Mouse (Mus musculus) intestine, postnatal 0 days (tissue): ENCODE data around the gene Majin. TPM values are rescaled to one million over a fixed set of nuclear protein-coding genes. Genes with fewer than 3 reads are reported as not detected.
A peak's percentile ranks its signal among the peaks of the same experiment; 100 is the strongest.

Experiments used
- ATAC-seq: fragments of 200-750 bp; cut with Nextera tagmentation; 2 replicates; pipeline ENCODE4 v1.8.0; 2017; ENCODE audit warnings: mild to moderate bottlenecking, moderate TSS enrichment, moderate library complexity
- H3K27ac ChIP-seq: fragments of 300-500 bp; sonication (generic); 2 replicates; pipeline ENCODE4 v1.5.1; 2014; ENCODE audit warnings: mild to moderate bottlenecking, low read depth, low read length, moderate library complexity
- H3K27me3 ChIP-seq: fragments of 300-500 bp; sonication (generic); replicated peaks from 2 replicates; pipeline ENCODE4 v1.6.1; 2014; ENCODE audit warnings: low read length, mixed read lengths; ENCODE audit not compliant: control insufficient read depth, insufficient read depth
- H3K36me3 ChIP-seq: fragments of 300-500 bp; sonication (generic); 2 replicates; pipeline ENCODE4 v1.6.1; 2014; ENCODE audit warnings: mild to moderate bottlenecking, moderate library complexity; ENCODE audit not compliant: control insufficient read depth, insufficient read depth
- H3K4me1 ChIP-seq: fragments of 300-500 bp; sonication (generic); replicated peaks from 2 replicates; pipeline ENCODE4 v1.6.1; 2014; ENCODE audit warnings: antibody characterized with exemption, low read length, mixed read lengths; ENCODE audit not compliant: control insufficient read depth, insufficient read depth
- H3K4me2 ChIP-seq: fragments of 300-500 bp; sonication (generic); replicated peaks from 2 replicates; pipeline ENCODE4 v1.6.1; 2014; ENCODE audit warnings: low read depth, mild to moderate bottlenecking, moderate library complexity
- H3K4me3 ChIP-seq: fragments of 300-500 bp; sonication (generic); 2 replicates; pipeline ENCODE4 v1.5.1; 2014; ENCODE audit warnings: low read depth, low read length
- H3K9ac ChIP-seq: fragments of 300-500 bp; sonication (generic); 2 replicates; pipeline ENCODE4 v1.6.1; 2014; ENCODE audit warnings: mild to moderate bottlenecking, low read depth, low read length
- H3K9me3 ChIP-seq: fragments of 300-500 bp; sonication (generic); 2 replicates; pipeline ENCODE4 v1.6.1; 2016; ENCODE audit warnings: mixed run types; ENCODE audit not compliant: control insufficient read depth
- CTCF ChIP-seq: sonication (generic); IDR thresholded peaks from 2 replicates; pipeline ENCODE4 v1.5.1; 2016; ENCODE audit warnings: low read depth, mild to moderate bottlenecking, control low read depth, antibody characterized with exemption, moderate library complexity
- WGBS: fragments of 180-500 bp; shearing (Covaris S2); extraction: QIAGEN DNeasy Blood & Tissue Kit; methylation state at CpG from one replicate; pipeline ENCODE4 v1.1.7; 2014; 5-methylcytosine and 5-hydroxymethylcytosine counted together
- polyA plus RNA-seq: library from polyadenylated mRNA; unstranded; fragments of >200 nt; fragmentation: Nextera tagmentation; extraction: Ambion mirVana; gene quantifications from 2 replicates; pipeline ENCODE4 v1.2.1, GENCODE M21; 2015

Majin gene
- polyA plus RNA-seq, 1 experiment from 2014 or later: not detected

DNA sequence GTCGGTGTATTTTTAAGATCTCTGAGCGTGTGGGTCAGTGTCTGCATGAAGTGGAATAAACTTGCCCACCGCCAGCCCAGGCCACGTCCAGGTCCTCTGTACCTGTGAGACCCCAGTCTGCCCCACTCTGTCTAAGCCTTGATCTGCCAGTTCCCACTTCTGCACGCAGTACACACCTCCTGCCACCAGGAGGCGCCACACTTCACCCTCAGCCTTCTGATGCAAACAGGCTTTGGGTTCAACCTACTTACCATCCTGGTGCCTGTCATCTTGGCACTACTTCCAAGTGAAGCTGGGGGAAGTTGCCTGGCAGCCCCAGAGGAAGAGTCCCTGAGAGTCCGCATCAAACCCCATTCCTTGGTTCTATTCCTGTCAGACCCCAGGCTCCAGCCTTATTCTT lies 78.0 kb downstream of the Majin start:
- H3K27ac ChIP-seq: peak overlapping the region; percentile 99
- no peak for ATAC-seq
- H3K4me2 ChIP-seq: peak overlapping the region; percentile 77
- peak; percentile 98 for TF ChIP-seq CTCF
- no peaks in the 10 kb centered on the region for H3K9me3 ChIP-seq
- no peaks in the 10 kb centered on the region for H3K27me3 ChIP-seq
- 59% methylated on average over 7 of the region's 7 CpGs for WGBS
- H3K36me3 ChIP-seq: peaks cover 41% of the 10 kb centered on the region
- H3K4me3 ChIP-seq: no peak overlapping the region
- 0 out of 2 replicates have a peak, but pooled peaks cover 3% of the 10 kb centered on the region for H3K4me1 ChIP-seq
- 0 out of 2 replicates have a peak overlapping the region, but pooled peaks have one; percentile 87 for H3K9ac ChIP-seq

DNA sequence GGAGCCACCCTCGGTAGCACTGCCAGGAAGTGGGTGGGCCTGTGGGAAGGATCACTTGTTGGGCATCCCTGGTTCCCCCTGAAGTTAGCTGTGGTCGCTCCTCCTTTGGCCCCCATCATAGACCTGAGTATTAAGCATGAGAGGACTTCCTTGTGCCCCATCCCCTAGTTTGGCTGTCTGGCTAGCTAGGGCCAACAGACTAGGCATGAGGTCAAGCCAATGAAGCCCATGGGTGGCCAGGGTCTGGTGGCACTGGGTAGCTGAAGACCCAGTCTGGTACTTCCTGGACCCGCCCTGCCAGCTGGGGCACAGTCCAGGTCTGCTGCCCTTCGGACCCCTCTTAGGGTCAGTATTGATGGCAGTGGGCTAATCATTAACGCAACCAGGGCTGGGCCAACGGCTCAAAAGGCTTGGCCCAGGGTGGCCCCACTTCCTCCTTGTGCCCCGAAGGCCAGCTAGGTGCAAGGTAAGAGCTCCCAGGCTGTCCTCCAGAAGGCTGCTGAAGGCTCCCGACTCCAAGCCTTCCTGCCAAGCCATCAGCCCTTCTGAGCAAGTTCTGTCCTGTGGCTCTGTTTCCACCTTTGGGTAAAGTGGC lies 78.7 kb downstream of the Majin start:
- no peak for TF ChIP-seq CTCF
- Histone ChIP-seq H3K36me3 (peaks cover 34% of the 10 kb centered on the region), H3K27me3 (no peaks in the 10 kb centered on the region), H3K9ac (peak overlapping the region; percentile 87), H3K4me3 (peak overlapping the region; percentile 62), H3K4me2 (peak overlapping the region; percentile 77), H3K4me1 (0 out of 2 replicates have a peak, but pooled peaks cover 3% of the 10 kb centered on the region), H3K9me3 (no peaks in the 10 kb centered on the region), H3K27ac (peak overlapping the region; percentile 99)
- ATAC-seq: peak; percentile 71
- WGBS: 36% methylated on average over 8 of the region's 8 CpGs

DNA sequence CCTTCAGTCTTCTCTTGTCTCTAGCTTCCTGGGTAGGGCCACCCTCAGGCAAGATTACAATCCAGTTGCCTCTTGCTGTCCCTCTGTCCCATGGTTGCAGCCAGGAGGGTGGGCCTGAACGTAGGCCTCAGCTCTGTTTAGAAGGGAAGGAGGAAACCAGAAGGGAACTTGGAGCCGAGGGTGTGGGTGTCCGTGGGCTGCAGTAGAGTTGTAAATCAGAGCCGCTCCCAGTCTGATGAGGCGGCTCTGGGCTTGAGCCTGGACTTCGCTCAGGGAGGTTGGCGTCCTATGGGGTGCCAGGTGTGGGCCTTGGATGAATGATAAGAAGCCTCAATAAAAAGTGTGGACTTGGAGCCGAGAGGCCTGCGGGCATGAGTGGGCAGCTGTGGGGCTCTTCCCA lies 80.0 kb downstream of the Majin start:
- TF ChIP-seq CTCF: no peak
- 27% methylated on average over 9 of the region's 9 CpGs for WGBS
- peak; percentile 78 for ATAC-seq
- Histone ChIP-seq H3K36me3 (peaks cover 22% of the 10 kb centered on the region), H3K4me2 (peak overlapping the region; percentile 77), H3K4me3 (peak overlapping the region; percentile 62), H3K9me3 (no peaks in the 10 kb centered on the region), H3K9ac (peak overlapping the region; percentile 87), H3K27ac (peak overlapping the region; percentile 99), H3K27me3 (no peaks in the 10 kb centered on the region), H3K4me1 (0 out of 2 replicates have a peak, but pooled peaks cover 3% of the 10 kb centered on the region)

GRCm38 (mm10) chr19:6264945-6265344 lies 80.8 kb downstream of the Majin start:
- no peak for ATAC-seq
- H3K27ac ChIP-seq: peak overlapping the region; percentile 99
- H3K4me2 ChIP-seq: peak overlapping the region; percentile 77
- TF ChIP-seq CTCF: no peak
- peaks cover 3% of the 10 kb centered on the region; the same call in 1 of the 2 replicates for H3K4me1 ChIP-seq
- H3K4me3 ChIP-seq: peak overlapping the region; percentile 62
- H3K36me3 ChIP-seq: peaks cover 21% of the 10 kb centered on the region
- WGBS: 40% methylated on average over 8 of the region's 8 CpGs
- no peaks in the 10 kb centered on the region for H3K9me3 ChIP-seq
- peak overlapping the region; percentile 58 for H3K9ac ChIP-seq
- H3K27me3 ChIP-seq: no peaks in the 10 kb centered on the region

- peak overlapping the region; percentile 58; the same call in 1 of the 2 replicates for H3K9ac ChIP-seq
- peak overlapping the region; percentile 62 for H3K4me3 ChIP-seq
- H3K36me3 ChIP-seq: peaks cover 16% of the 10 kb centered on the region
- H3K27ac ChIP-seq: peak overlapping the region; percentile 99
- H3K9me3 ChIP-seq: no peaks in the 10 kb centered on the region
- TF ChIP-seq CTCF: peak; percentile 60
- WGBS: 39% methylated on average over 6 of the region's 6 CpGs
- no peaks in the 10 kb centered on the region for H3K27me3 ChIP-seq
- ATAC-seq: no peak
- peaks cover 4% of the 10 kb centered on the region; the same call in 1 of the 2 replicates for H3K4me1 ChIP-seq
- H3K4me2 ChIP-seq: peak overlapping the region; percentile 77
These were observed 81.6 kb downstream of the Majin start for GRCm38 (mm10) chr19:6265727-6266182.

DNA sequence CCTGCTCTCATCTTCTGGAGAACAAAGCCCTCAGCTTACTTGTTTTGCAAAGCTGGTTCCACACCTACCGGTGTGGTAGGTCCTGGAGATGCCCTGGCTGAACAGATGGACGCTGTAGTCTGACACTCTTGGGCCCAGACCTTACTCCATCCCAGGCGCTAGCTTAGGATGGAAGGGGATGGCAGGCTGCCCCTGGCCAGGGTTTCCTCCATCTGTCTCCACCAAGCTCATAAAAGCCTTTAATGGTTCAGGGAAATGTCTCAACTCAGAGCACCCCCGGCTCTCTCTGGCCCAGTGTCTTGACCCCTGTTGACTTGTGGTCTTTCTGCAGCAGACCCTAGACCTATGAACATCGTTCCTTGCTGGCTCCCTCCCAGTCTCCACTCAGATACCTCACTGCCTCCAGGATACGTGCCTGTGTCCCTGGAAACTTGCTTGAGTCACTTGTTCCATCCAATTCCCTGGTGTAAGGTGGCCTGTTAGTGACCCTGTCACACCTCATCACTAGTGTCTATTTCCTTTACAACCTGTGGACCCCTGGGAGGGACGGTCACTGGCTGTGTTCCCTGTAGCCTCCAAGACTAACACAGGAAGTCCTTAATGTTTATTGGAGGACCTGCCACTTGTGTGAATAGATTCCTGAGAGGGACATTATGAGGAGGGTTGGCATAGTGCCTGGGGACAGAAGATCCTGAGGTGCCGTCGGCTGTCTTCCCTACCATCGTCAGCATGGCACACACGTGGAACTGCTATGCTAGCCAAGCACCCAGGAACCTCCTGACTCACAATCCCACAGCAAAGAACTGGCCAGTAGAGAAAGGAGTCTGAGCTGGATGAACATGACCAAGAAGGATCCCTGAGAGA lies 83.3 kb downstream of the Majin start:
- no peak overlapping the region for H3K4me2 ChIP-seq
- WGBS: 31% methylated on average over 11 of the region's 11 CpGs
- ATAC-seq: no peak

More for the DNA sequence above, 83.3 kb downstream of the Majin start:
- H3K4me3 ChIP-seq: no peak overlapping the region
- H3K27me3 ChIP-seq: no peaks in the 10 kb centered on the region
- H3K36me3 ChIP-seq: peaks cover 3% of the 10 kb centered on the region; the same call in 1 of the 2 replicates
- TF ChIP-seq CTCF: no peak
- peaks cover 5% of the 10 kb centered on the region for H3K4me1 ChIP-seq
- H3K9ac ChIP-seq: no peak overlapping the region
- H3K27ac ChIP-seq: peak overlapping the region; percentile 47
- no peaks in the 10 kb centered on the region for H3K9me3 ChIP-seq
